Mouse (Mus musculus): ENCODE results near the gene Engase.
A peak's percentile ranks its signal among the peaks of the same experiment; 100 is the strongest.

Gene Engase

DNA sequence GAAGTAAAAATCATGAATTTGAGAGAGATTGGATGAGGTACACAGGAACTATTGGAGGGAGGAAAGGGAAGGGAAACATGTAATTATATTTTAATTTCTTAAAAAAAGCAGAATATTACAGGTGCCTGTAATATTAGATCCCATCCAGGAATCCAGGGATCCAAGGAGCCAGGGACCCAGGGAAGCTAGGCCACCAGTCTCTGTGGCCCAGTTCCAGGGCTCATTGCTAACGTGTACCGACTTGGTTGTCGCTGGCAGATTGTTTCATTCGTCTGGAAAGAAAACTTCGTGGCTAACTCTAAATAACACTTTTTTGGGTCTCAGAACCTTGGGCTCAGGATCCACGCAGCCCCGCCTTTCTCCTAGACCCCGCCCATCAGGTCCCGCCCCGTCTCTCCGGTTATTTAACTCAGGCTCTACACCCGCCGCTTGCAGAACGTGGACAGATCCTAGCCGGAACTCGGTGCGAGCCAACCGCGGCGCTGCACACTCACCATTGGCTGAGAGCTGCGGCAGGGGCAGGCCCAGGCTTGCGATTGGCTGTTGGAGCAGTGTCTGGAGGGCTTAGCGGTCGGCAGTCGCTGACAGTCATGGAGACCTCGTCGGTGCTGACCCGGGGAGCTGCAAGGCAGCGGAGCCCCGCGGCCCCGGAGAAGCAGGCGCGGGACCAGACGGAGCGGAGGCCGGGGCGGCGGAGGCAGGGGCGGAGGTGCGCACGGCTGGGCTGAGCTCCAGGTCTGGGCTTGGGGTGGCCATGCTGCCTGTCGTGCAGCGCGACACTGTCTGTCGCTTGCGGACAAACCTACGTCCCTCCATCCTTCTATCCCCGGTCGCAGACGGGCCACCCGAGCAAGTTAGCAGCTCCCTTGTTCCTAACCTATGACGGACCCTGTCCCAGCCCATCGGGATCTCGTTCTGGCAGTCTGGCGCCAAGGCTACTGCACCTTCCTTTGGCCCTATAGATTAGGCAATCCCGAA, at the start of gene Engase:
Gene Engase (plus strand): TSS at position 434 of the 978 bp plus-strand sequence.
- peak; percentile 94 for DNase-seq

GRCm38 (mm10) chr11:118427266-118427779, 49.3 kb upstream of the Engase start:
- no peak for DNase-seq

DNA sequence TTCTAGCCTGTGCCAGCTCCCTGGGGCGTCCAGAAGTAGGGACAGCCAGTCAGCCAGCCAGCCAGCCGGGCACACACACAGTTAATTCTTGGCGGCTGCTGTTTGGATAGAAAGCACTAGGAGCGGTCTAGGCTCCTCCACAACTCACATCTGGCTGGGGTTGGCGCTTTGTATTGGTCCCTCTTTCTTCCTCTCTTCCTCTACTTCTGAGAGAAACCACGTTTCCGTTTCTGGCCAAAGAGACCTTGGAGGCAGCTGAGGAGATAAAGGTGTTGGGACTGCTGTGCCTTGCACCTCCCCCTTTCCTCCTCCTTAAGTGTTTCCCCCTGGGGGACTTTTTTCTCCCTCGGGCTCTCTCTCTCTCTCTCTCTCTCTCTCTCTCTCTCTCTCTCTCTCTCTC, 48.6 kb upstream of the Engase start, which contains the start of gene C1qtnf1:
Gene C1qtnf1 (plus strand): TSS at position 218 of the 400 bp plus-strand sequence.
- DNase-seq = no peak

DNA sequence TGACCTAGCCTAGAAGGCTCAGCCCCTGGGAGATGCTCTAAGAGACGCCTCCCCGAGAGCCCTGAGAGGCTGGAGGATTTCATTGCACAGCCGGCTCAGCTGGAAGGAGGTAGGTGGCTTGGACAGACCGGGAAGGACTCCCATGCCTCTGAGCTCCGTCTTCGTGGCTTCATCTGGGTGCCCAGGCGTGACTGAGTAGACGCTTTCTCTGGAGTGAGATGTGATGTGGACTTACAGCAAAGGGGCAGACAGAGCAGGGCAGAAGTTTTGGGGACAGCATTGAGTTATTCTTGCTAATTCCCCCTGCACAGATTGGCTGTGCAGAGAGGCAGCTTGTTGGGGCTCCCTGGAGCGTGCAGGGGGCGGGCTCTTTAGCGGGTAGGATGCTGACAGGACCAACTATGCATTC, 48.2 kb upstream of the Engase start:
- DNase-seq = no peak

DNA sequence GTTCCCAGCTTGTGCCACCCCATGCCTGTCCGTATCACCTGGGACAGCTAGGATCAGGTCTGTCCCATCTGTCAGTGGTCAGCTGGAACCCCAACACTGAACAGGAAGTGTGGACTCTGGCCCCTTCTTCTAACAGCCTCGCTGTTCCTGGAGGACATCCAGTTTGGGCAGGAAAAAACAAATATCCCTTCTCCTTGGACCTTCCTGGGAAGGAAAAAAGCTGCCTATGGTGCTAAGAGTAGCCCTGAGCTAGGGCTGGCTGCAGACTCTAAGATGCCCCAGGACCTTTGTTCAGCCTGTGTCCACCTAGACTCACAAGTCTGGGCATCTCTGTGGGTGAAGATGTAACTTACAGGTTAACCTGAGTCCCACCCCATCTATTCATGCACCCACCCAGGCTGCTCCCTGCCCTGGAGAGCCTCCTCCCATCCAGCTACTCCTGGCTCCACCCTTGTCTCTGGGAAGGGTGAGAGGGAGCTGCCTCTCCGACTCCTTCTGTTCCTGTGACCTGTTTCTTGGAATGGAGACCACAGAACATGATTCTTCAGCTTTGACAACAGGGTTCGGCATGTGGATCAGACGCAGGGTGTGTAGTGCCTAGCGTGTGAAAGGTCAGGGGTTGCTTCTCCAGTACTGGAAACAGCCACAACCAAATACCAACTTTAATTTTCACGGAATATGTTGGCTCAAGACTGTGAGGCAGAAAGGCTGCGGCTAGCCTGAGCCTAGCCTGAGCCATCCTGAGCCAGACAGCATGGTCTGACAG, 47.5 kb upstream of the Engase start:
- DNase-seq = no peak

DNA sequence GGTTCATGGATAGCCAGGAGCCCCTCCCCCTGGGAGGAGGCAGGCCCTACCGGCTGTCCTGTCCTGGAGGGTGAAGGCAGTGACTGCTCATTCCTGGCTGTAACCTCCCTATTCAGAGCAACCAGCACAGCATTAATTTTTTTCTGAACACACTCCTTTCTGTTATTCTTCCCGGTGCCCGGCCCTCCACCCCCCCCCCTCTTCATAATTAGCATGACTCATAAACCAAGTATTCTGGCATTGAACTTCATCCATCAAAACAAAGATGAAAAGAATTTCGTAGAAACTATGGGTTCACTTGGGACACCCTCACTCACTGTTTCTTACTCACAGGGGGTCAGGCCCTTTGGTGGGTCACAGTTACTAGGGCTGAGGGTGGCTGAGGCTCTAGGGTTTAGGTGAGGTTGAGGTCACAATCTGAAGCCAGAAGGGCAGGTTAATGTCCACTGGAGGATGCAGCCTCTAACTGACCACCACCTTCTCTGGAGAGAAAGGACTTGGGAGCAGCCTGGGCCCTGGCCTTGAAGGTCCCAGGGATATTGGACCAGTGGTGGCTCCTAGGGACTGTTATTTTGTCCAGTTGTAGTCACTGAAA, 46.2 kb upstream of the Engase start:
- DNase-seq = no peak

GRCm38 (mm10) chr11:118431100-118431948, 45.3 kb upstream of the Engase start:
- no peak for DNase-seq

- DNase-seq = no peak
Measured at GRCm38 (mm10) chr11:118433398-118433868, 43.2 kb upstream of the Engase start.

- no peak for DNase-seq
Measured at GRCm38 (mm10) chr11:118434093-118434492, 42.5 kb upstream of the Engase start.

DNA sequence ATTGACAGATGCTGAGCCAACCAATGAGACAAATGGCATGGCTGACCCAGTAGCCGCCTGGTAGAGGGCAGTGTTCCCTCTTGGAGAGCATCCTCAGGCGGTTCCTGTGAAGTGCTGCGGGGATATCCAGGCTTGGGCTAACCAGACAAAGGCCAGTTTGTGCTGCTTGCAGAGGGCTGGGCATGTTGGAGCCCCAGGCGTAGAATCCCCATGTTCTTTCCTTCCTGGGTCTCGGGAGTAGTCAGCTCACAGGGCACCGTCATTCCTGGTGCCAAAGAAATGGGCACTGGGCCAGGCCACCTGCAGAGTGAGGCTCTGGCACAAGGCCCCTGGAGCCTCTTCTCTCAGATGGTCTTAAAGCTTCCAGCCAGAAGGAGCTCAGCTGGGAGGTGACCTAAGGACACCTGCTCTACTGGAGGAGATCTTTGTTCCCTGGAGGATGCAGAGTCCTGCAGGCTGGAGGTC, 40.1 kb upstream of the Engase start:
- DNase-seq = peak; percentile 59

DNA sequence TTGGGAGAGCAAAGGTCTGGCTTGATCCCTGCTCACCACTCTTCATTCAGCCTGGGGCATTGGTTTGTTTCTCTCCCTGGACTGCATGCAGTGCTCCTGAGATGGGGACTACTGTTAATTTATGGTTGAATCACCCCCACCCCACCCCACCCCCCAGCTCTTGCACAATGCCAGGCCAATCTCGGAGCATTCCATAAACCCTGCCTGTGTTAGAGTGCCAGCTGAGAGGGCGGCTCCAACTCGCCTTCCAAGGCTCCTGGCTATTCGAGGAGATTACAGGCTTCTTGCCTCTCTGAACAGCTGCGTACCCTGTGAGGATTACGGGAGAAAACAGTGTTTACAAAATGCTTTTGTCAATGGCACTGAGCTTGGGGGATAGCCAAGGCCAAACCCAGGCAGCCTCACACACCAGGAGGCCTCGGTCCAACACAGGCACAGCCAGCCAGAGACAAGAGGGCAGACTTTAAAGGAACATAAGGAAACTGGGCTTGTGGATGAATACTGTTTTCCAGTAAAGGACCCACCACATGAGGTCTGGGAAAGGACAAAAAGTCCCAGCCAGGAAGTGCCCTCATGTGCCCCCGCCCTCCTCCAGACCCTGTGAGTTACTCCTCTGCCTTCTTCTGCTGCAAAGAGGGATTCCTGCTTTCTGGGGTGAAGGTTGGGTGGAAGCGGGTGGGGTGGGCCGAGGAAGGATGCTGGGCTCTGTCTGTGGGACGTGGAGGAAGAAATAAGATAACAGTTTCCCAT, 37.8 kb upstream of the Engase start:
- DNase-seq = no peak

GRCm38 (mm10) chr11:118442691-118443090, 33.9 kb upstream of the Engase start:
- DNase-seq = no peak

- peak; percentile 81 for DNase-seq
Measured at GRCm38 (mm10) chr11:118443201-118443970, 33.2 kb upstream of the Engase start.

GRCm38 (mm10) chr11:118445843-118446242, 30.8 kb upstream of the Engase start:
- peak; percentile 57 for DNase-seq

GRCm38 (mm10) chr11:118447346-118447745, 29.3 kb upstream of the Engase start:
- DNase-seq = no peak

DNA sequence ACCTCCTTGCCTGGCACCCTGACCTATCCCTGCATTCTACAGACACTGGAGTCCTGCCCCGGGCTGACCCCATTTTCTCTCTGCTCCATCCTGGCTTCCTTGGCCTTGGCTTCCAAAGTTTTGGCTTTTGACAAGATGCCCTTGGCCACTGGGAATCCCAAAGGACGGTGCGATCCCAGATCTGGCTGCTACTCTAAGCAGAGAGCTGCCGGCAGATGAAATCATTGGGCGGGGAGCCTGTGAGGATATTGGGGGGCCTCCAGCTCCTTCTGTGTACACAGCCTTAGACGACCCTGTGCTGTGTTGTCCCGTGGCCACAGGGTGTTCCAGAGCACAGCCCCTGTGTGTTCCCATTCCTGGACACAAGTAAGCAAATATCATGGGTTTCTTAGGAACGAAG, 28.2 kb upstream of the Engase start:
- no peak for DNase-seq

- DNase-seq = no peak
Measured at GRCm38 (mm10) chr11:118451211-118451610, 25.4 kb upstream of the Engase start.

GRCm38 (mm10) chr11:118452955-118453354, 23.7 kb upstream of the Engase start:
- DNase-seq = no peak

DNA sequence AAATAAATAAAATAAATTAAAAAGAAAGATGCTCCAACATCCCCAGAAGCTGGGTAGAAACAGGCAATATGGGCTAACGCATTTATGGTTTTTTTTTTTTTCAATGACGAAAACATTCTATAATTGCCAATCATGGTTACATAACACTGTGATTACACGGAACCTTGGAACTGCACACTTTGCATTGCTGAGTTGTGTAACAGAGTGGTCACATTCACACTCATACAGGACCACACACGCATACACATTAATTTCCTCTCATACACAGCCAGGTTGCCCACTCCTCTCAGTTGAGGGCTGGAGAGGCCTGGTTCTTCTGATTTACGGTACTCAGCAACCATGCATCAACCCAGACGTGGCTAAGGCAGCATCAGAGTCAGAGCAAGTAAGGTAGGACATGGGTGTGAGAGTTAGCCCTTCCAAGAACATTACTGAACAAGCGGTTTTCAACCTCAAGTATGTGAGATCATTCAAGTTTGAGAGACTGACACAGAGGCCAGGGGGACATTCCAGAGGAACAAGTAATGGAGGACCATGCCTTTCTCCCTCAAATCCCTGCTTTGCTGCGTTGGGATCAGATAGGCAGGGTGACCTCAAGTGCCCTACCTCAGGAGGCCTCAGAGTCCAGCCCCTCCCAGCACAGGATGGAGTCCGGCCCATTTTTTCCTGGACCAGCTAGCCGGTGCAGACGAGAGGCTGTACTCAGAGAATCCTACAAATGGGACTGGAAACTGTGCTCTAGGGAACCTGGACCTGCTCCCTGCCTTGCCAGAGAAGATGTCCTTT, 22.6 kb upstream of the Engase start:
- no peak for DNase-seq

Measured in right cerebral cortex, postnatal 14 days (tissue).